Mouse (Mus musculus) heart, embryonic 13.5 days (tissue): ENCODE results near the gene Cradd. TPM values are rescaled to one million over a fixed set of nuclear protein-coding genes. Genes with fewer than 3 reads are reported as not detected.
A peak's percentile ranks its signal among the peaks of the same experiment; 100 is the strongest.

Source experiments
- ATAC-seq: fragments of 200-750 bp; cut with Nextera tagmentation; 2 replicates; pipeline ENCODE4 v1.8.0; 2017; ENCODE audit warnings: moderate TSS enrichment; ENCODE audit not compliant: insufficient number of reproducible peaks, low FRiP score, low TSS enrichment; ENCODE audit errors: extremely low read depth
- H3K27ac ChIP-seq: fragments of 300-500 bp; sonication (generic); replicated peaks from 2 replicates; pipeline ENCODE4 v1.5.1; 2015; ENCODE audit warnings: moderate library complexity, mild to moderate bottlenecking, inconsistent platforms
- H3K27me3 ChIP-seq: fragments of 300-500 bp; sonication (generic); replicated peaks from 2 replicates; pipeline ENCODE4 v1.6.1; 2015; ENCODE audit warnings: mild to moderate bottlenecking, inconsistent platforms
- H3K36me3 ChIP-seq: fragments of 300-500 bp; sonication (generic); 2 replicates; pipeline ENCODE4 v1.6.1; 2015; ENCODE audit warnings: mild to moderate bottlenecking, inconsistent platforms
- H3K4me1 ChIP-seq: fragments of 300-500 bp; sonication (generic); 2 replicates; pipeline ENCODE4 v1.6.1; 2015; ENCODE audit warnings: inconsistent platforms
- H3K4me2 ChIP-seq: fragments of 300-500 bp; sonication (generic); 2 replicates; pipeline ENCODE4 v1.6.1; 2015; ENCODE audit warnings: inconsistent platforms, mild to moderate bottlenecking, moderate library complexity
- H3K4me3 ChIP-seq: fragments of 300-500 bp; sonication (generic); 2 replicates; pipeline ENCODE4 v1.5.1; 2015; ENCODE audit warnings: moderate library complexity, mild to moderate bottlenecking, inconsistent platforms
- H3K9ac ChIP-seq: fragments of 300-500 bp; sonication (generic); 2 replicates; pipeline ENCODE4 v1.6.1; 2015; ENCODE audit warnings: inconsistent platforms, mild to moderate bottlenecking, moderate library complexity
- H3K9me3 ChIP-seq: fragments of 300-500 bp; sonication (generic); 2 replicates; pipeline ENCODE4 v1.6.1; 2016; ENCODE audit warnings: inconsistent platforms
- WGBS: fragments of 180-500 bp; shearing (Covaris S2); methylation state at CpG from one replicate; pipeline ENCODE4 v1.1.7; 2015; ENCODE audit warnings: mixed read lengths; 5-methylcytosine and 5-hydroxymethylcytosine counted together
- polyA plus RNA-seq: library from polyadenylated mRNA; unstranded; fragments of >200 nt; fragmentation: Nextera tagmentation; extraction: Ambion mirVana; gene quantifications from 2 replicates; pipeline ENCODE4 v1.2.1, GENCODE M21; 2015

Gene Cradd
- polyA plus RNA-seq, 1 experiment from 2014 or later, result 8.6 TPM

- 88% methylated on average over 15 of the region's 15 CpGs for WGBS
- Histone ChIP-seq H3K9me3 (no peaks in the 10 kb centered on the region), H3K4me3 (no peak overlapping the region), H3K36me3 (no peaks in the 10 kb centered on the region), H3K4me2 (no peak overlapping the region), H3K27me3 (peaks cover 19% of the 10 kb centered on the region), H3K27ac (no peak overlapping the region), H3K4me1 (peaks cover 21% of the 10 kb centered on the region), H3K9ac (no peak overlapping the region)
- ATAC-seq, result no peak
Observed at GRCm38 (mm10) chr10:95215324-95215723, 108.6 kb downstream of the Cradd start.

GRCm38 (mm10) chr10:95213820-95214219, 110.1 kb downstream of the Cradd start:
- no peaks in the 10 kb centered on the region for H3K36me3 ChIP-seq
- 68% methylated on average over 9 of the region's 9 CpGs for WGBS
- peaks cover 27% of the 10 kb centered on the region for H3K4me1 ChIP-seq
- H3K27ac ChIP-seq, result no peak overlapping the region
- no peak overlapping the region for H3K9ac ChIP-seq
- peaks cover 19% of the 10 kb centered on the region for H3K27me3 ChIP-seq
- no peaks in the 10 kb centered on the region for H3K9me3 ChIP-seq
- no peak for ATAC-seq
- H3K4me3 ChIP-seq, result no peak overlapping the region
- no peak overlapping the region for H3K4me2 ChIP-seq

- Histone ChIP-seq H3K36me3 (no peaks in the 10 kb centered on the region), H3K4me1 (peaks cover 27% of the 10 kb centered on the region), H3K27me3 (peaks cover 19% of the 10 kb centered on the region), H3K4me2 (peak overlapping the region; percentile 39), H3K4me3 (no peak overlapping the region), H3K27ac (no peak overlapping the region), H3K9me3 (no peaks in the 10 kb centered on the region), H3K9ac (no peak overlapping the region)
- ATAC-seq, result no peak
- 41% methylated on average over 8 of the region's 8 CpGs for WGBS
Observed at GRCm38 (mm10) chr10:95213311-95213710, 110.6 kb downstream of the Cradd start.

GRCm38 (mm10) chr10:95211660-95212059, 112.3 kb downstream of the Cradd start:
- Histone ChIP-seq H3K27me3 (peaks cover 15% of the 10 kb centered on the region), H3K9me3 (no peaks in the 10 kb centered on the region), H3K4me3 (no peak overlapping the region), H3K9ac (no peak overlapping the region), H3K36me3 (no peaks in the 10 kb centered on the region), H3K27ac (no peak overlapping the region), H3K4me1 (peaks cover 24% of the 10 kb centered on the region), H3K4me2 (no peak overlapping the region)
- ATAC-seq, result no peak
- 84% methylated on average over 8 of the region's 8 CpGs for WGBS

GRCm38 (mm10) chr10:95210664-95211372, 113.1 kb downstream of the Cradd start:
- no peak for ATAC-seq
- no peak overlapping the region for H3K4me3 ChIP-seq
- 83% methylated on average over 7 of the region's 7 CpGs for WGBS
- H3K4me2 ChIP-seq, result no peak overlapping the region
- no peaks in the 10 kb centered on the region for H3K36me3 ChIP-seq
- peaks cover 24% of the 10 kb centered on the region for H3K4me1 ChIP-seq
- no peaks in the 10 kb centered on the region for H3K9me3 ChIP-seq
- no peak overlapping the region for H3K27ac ChIP-seq
- peaks cover 12% of the 10 kb centered on the region for H3K27me3 ChIP-seq
- H3K9ac ChIP-seq, result no peak overlapping the region

GRCm38 (mm10) chr10:95210167-95210566, 113.8 kb downstream of the Cradd start:
- 55% methylated on average over 4 of the region's 4 CpGs for WGBS
- Histone ChIP-seq H3K27ac (no peak overlapping the region), H3K9me3 (no peaks in the 10 kb centered on the region), H3K4me1 (peaks cover 24% of the 10 kb centered on the region), H3K36me3 (no peaks in the 10 kb centered on the region), H3K9ac (no peak overlapping the region), H3K4me3 (no peak overlapping the region), H3K4me2 (no peak overlapping the region), H3K27me3 (peaks cover 7% of the 10 kb centered on the region; the same call in 1 of the 2 replicates)
- no peak for ATAC-seq

GRCm38 (mm10) chr10:95207423-95207822, 116.5 kb downstream of the Cradd start:
- no peaks in the 10 kb centered on the region for H3K27me3 ChIP-seq
- no peaks in the 10 kb centered on the region for H3K36me3 ChIP-seq
- WGBS, result 81% methylated on average over 8 of the region's 8 CpGs
- no peak overlapping the region for H3K9ac ChIP-seq
- ATAC-seq, result no peak
- H3K4me2 ChIP-seq, result no peak overlapping the region
- H3K27ac ChIP-seq, result no peak overlapping the region
- peaks cover 8% of the 10 kb centered on the region for H3K4me1 ChIP-seq
- H3K9me3 ChIP-seq, result no peaks in the 10 kb centered on the region
- H3K4me3 ChIP-seq, result no peak overlapping the region

GRCm38 (mm10) chr10:95201514-95201913, 122.4 kb downstream of the Cradd start:
- H3K4me3 ChIP-seq, result no peak overlapping the region
- no peak overlapping the region for H3K4me2 ChIP-seq
- no peak overlapping the region for H3K27ac ChIP-seq
- no peak for ATAC-seq
- no peaks in the 10 kb centered on the region for H3K27me3 ChIP-seq
- H3K36me3 ChIP-seq, result no peaks in the 10 kb centered on the region
- peaks cover 29% of the 10 kb centered on the region for H3K4me1 ChIP-seq
- 80% methylated on average over 8 of the region's 8 CpGs for WGBS
- no peak overlapping the region for H3K9ac ChIP-seq
- no peaks in the 10 kb centered on the region for H3K9me3 ChIP-seq

- H3K9ac ChIP-seq, result no peak overlapping the region
- no peak for ATAC-seq
- no peaks in the 10 kb centered on the region for H3K36me3 ChIP-seq
- 0 out of 2 replicates have a peak overlapping the region, but pooled peaks have one; percentile 15 for H3K27ac ChIP-seq
- H3K4me1 ChIP-seq, result peaks cover 29% of the 10 kb centered on the region
- H3K9me3 ChIP-seq, result no peaks in the 10 kb centered on the region
- H3K4me2 ChIP-seq, result no peak overlapping the region
- 60% methylated on average over 7 of the region's 7 CpGs for WGBS
- no peak overlapping the region for H3K4me3 ChIP-seq
- no peaks in the 10 kb centered on the region for H3K27me3 ChIP-seq
Observed at GRCm38 (mm10) chr10:95200323-95200722, 123.6 kb downstream of the Cradd start.

- Histone ChIP-seq H3K4me2 (no peak overlapping the region), H3K27ac (no peak overlapping the region), H3K4me3 (no peak overlapping the region), H3K36me3 (no peaks in the 10 kb centered on the region), H3K9ac (no peak overlapping the region), H3K27me3 (no peaks in the 10 kb centered on the region), H3K4me1 (peaks cover 32% of the 10 kb centered on the region), H3K9me3 (no peaks in the 10 kb centered on the region)
- ATAC-seq, result no peak
- WGBS, result 65% methylated on average over 11 of the region's 11 CpGs
Observed at GRCm38 (mm10) chr10:95199541-95200269, 124.2 kb downstream of the Cradd start.

GRCm38 (mm10) chr10:95197377-95197776, 126.6 kb downstream of the Cradd start:
- peaks cover 52% of the 10 kb centered on the region for H3K4me1 ChIP-seq
- ATAC-seq, result no peak
- 52% methylated on average over 8 of the region's 8 CpGs for WGBS

More at GRCm38 (mm10) chr10:95197377-95197776, 126.6 kb downstream of the Cradd start:
- H3K36me3 ChIP-seq, result no peaks in the 10 kb centered on the region
- no peaks in the 10 kb centered on the region for H3K9me3 ChIP-seq
- H3K27me3 ChIP-seq, result no peaks in the 10 kb centered on the region
- H3K27ac ChIP-seq, result peak overlapping the region; percentile 0; the same call in 1 of the 2 replicates
- H3K4me2 ChIP-seq, result no peak overlapping the region
- H3K4me3 ChIP-seq, result no peak overlapping the region
- no peak overlapping the region for H3K9ac ChIP-seq
